Mouse (Mus musculus): ENCODE results near the gene Ror1.
A peak's percentile ranks its signal among the peaks of the same experiment; 100 is the strongest.

The Ror1 gene

DNA sequence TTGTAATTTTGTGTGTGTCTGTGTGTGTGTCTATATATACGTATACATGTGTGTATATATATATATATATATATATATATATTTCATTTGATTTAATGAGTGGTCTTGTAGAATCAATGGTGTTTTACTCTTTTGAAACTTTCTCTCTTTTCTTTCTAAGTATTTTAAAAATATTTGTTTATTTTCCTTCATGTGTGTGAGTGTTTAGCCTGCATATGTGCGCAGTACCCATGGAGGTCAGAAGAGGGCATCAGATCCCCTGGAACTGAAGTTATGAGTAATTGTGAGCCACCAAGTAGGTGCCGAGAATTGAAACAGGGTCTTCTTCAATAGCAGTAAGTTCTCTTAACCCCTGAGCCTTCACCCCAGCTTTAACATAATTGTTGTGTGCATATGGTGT, 20.8 kb downstream of the Ror1 start:
- no peak for DNase-seq (ENCODE audit: low read depth, low spot score)

DNA sequence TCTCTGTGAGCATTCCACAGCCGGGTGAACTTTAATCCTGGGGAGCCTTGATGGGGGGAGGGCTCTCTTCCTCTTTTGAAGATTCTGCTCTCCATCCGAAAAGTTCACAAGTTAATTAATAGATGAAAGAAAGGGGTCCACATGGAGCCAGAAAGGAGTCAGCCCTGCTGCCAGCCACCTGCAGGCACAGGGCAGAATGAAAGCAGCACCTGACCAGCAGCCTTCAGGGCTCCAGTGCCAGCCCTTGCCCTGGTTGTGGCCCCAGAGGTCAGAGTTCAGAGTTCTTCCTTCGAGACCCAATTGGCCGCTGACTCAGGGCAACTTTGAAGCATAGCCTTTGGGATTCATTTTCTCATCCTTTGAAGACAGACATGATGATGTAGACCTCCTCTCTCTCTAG, 23.1 kb downstream of the Ror1 start:
- no peak for DNase-seq (ENCODE audit: low read depth, low spot score)

DNA sequence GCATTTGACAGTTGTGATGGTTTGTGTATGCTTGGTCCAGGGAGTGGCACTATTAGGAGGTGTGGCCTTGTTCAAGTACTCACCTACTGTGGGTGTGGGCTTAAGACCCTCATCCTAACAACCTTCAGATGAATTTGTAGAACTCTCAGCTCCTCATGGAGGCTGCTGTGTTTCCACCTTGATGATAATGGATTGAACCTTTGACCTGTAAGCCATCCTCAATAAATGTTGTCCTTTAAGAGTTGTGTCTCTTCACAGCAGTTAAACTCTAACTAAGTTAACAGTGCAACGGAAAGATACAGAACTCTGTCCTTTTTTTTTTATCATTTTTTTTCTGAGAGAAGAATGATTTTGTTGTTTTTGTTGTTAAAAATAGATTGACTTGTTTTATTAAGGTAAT, 23.8 kb downstream of the Ror1 start:
- DNase-seq (ENCODE audit: low read depth, low spot score), result no peak

DNA sequence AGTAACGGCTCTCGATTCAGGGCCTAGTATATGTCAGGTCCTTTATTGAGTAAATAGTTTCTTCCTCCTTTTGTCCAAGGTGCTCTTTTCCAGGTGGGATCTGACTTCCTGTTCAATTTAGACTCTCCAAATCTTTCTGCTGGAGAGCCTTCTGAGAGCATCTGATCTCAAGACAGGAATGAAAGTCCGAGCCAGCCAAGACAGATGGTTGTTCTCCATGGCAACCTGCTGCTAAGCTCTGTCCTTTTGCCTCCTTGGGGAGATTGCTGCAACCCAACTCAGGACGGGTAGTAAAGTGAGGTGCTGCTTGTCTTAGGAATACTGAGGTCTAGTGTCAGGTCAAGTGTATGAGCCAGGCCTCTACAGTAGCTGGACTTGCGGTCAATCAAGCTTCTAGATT, 25.0 kb downstream of the Ror1 start:
- DNase-seq (ENCODE audit: low read depth, low spot score), result peak; percentile 88

DNA sequence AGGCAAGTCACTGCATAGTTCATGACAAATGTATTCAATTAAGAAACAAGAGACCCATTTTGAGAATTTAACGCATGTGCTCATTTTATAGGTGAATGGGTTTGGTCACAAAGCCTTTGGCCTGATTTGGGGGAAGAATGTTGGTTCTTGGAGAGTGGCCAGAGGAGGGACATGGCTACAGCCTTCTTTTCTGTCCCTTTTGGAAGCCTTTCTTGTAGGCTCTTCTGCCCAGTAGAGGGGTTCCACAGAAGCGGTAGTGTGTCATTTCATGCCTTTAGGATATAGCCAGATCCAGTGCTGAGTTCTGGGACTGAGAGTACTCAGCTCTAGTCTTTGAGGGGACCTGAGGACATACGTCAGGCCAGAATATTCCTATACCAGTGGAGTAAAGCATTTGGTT, 26.8 kb downstream of the Ror1 start:
- DNase-seq (ENCODE audit: low read depth, low spot score), result no peak

DNA sequence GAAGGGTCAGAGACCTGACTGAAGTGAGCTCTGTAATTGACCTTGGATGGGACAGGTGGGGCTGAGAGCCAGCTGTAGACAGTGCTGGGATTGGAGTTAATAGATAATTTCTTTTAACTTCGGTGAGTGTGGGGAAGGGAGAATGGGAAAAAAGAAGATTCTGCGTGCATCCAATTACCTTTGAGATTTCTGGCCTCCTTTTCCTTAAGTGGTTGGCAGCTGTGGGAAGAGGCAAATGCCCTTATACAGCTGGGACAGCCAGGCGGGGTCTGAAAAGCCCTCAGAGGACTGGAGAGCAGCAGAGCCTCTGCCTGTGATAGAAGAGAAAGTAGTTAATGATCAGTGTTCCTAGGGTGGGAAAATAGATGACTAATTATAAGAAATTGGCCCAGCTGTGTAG, 27.9 kb downstream of the Ror1 start:
- DNase-seq (ENCODE audit: low read depth, low spot score), result no peak

DNA sequence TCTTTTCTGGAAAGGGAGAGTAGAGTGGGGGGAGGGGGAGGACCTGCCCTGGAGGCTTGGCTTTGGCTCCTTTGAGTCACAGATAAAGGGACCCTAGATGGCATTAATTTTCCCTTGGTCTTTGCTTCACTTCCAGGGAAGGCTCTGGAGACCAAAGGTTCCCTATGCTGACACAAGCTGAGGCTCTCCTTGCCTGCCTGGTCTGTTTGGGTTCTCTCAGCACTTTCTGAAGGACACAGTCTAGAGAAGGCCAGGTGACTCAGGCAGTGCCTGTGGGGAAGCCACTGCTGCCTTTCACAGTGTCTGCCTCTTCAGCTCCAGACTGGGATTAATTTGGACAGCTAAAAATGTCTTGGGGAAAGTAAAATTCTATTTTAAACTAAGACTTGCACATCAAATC, 28.5 kb downstream of the Ror1 start:
- DNase-seq (ENCODE audit: low read depth, low spot score), result peak; percentile 43

DNA sequence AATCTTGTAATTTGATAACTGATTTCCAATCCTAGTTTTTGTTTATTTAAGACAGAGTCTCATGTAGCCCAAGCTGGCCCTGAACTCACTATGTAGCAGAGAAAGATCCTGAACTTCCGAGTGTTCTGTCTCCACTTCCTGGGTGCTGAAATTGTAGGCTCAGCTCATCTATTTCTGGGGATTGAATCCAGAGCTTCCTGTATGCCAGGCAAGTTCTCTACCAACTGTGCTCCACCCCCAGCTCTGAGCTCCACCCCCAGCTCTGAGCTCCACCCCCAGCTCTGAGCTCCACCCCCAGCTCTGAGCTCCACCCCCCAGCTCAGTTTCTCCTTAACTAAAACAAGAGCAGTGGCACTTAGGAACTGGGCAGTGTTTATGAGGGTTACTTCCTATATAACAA, 29.3 kb downstream of the Ror1 start:
- no peak for DNase-seq (ENCODE audit: low read depth, low spot score)

DNA sequence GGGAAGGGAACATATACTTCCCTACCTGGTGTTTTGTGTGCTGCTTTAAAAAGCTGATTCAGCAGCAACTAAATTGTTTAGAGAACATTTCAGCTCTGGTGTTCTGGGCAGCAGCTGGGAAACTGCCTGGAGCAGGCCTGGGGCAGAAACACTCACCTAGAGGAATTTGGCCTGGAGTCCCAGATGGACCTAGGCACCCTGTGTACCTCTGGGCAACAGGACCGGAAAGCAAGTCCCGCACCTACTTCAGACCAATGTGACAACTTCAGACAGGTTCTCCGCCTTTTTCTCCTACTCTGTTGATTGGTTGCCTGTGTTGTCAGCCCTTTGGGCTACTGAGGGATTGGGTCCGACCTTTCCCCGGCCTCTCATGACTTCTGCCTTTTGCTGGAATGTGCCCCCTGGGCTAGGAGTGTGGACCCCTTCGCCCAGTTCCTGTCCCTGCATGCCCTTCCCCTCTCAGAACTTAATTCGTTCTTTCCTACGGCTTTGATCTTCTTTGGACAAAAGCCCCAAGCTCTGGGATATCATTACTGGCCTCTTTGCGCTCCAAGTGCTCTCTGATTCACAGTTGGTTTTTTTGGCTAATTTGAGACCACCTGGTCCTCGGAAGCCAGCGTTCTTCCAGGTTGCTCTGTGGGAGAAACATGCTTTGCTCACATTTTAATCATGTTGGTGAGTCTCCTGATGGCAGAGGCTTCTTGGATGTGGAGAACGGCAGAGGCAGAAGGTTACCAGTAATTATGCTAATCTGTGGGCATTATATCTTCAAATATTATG, 31.1 kb downstream of the Ror1 start:
- peak; percentile 54 for DNase-seq (ENCODE audit: low read depth, low spot score)

DNA sequence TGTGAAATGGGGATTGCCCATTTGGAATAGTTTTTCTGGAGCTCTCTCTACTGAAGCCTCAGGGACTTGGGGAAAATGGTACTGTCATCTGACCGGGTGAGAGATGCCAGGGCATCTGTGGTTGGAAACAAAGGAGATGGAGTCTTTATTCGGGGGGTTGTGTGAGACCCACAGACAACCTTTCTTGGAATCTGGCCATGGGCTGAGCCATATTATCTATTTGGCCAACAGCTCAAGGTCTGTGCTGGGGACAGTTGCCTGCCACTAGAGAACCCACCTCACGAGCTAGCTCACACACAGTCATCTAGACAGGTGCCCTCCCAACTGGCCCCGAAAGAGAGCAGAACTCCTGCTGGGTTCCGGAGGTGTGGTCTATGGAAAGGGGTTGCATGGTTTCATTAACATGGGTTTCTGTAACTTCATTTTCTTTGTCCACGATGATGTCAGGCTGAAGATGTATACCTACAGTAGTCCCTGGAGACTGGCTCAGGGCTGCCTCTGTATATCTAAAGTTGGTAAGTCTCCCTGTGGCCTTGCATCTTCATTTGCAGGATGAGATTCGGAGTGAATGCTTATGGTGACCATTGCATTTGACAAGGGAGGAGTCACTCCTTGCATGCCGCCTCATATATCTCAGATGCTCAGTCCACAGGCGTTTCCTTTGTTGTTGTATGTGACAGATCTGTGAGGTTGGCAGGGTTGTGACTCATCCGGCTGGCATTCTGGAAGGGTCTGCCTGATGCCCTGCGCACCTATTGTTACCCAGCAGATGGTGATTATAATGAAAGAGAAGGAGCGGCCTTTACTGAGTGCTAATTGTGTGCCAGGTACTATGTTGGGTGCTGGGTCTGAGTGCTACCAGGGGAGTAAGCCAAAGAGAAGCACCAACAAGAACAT, 32.7 kb downstream of the Ror1 start:
- peak; percentile 92 for DNase-seq (ENCODE audit: low read depth, low spot score)

DNA sequence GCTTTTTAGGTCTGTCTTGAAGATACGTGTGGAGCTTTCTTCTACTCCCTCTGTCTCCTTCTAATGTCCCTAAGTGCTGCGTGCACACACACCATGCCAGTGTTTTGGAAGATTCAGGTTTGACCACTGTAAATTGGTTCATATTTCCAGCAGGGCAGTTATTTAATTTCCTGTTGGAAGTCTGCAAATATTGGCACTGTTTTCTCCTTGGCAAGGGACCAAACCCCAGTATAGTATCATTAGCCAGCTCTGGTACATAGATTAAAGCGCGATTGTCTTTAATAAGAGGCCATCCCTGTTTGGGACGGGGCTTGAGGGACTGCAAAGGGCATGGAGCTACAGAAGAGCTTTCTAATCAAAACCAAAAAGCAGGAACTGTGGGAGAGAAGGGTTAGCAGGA, 33.6 kb downstream of the Ror1 start:
- DNase-seq (ENCODE audit: low read depth, low spot score), result peak; percentile 70

DNA sequence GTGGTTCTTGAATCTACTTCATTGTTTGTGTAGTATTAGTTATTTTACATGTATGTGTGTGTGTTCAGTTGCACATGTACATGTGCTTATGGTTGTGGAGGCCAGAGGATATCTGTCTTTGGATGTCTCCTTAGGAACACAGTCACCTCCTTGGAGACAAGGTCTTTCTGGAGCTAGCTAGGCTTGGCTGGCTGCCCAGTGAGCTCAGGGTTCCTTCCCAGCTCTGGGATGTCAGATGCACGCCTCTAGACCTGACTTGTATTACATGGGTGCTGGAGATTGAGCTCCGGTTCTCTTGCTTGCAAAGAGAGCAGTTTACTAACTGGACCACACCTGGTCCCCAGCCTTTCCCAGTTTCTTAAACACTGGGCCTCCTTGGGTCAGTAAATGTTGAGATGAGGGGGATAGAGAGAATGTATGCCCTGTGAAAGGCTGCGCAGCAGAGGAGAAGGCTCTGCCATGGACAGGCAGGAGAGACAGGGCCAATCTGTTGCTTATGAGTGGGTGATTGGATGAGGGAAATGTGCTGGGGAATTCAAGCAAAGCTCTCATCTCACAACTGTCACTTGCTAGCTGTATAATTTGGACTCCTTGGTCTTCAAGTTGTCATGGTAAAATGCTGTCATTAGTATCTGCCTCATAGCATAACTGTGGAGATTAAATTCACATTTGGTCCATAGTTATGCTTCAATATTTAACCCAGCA, 35.3 kb downstream of the Ror1 start:
- DNase-seq (ENCODE audit: low read depth, low spot score), result peak; percentile 40

DNA sequence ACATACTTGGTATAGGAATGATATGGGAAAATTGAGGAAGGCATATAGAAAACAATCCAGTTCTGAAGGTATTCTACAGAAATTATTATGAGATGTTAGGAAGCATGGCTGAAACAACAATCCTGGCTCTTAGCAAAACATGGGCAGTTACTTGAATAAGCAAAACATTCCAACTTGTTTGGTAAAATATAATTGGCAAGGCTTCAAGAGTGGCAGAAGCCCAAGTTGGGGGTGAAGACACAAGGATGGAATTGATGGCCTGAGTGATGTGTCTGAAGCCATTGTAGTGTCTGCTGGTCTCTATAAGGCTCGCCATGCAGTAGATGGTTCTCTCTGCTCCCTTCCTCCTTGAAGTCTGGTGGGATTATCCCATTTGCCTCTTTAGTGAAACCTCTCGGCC, 35.9 kb downstream of the Ror1 start:
- DNase-seq (ENCODE audit: low read depth, low spot score), result no peak

DNA sequence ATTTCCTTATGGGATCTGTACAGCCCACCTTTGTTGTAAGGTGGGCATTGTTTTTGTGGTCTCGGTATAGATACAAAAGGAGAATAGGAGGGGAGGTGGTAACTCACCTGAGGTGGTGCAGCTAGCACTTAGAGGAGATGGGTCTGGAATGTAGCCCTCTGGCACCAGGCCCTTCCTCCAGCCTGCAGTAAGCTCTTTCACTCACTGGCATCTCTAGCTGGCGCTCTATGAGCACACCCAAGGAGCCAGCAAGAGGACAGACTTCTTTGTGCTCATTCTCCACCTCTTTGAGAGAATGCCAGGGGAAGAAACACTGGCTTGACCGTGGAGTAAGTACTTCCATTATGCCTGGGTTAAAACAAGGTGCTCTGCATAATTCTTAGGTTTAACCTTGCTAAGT, 36.7 kb downstream of the Ror1 start:
- DNase-seq (ENCODE audit: low read depth, low spot score), result peak; percentile 57

DNA sequence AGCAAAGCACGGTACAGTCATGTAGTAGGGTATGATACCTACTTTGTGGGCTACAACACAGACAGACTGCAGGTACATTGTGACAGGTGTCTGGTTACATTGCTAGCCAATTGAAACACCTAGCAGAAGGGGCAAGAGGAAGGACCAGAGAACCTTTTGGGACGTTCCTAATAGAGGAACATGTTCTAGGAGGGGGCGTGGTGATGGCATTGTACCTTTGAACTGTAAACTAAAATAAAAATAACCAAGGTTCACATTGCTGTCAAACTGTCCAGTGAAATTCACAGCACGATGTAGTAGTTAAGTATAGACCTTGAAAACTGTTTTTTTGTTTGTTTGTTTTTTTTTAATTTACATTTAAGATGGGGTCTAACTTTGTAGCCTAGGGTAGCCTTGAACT, 40.5 kb downstream of the Ror1 start:
- no peak for DNase-seq (ENCODE audit: low read depth, low spot score)

DNA sequence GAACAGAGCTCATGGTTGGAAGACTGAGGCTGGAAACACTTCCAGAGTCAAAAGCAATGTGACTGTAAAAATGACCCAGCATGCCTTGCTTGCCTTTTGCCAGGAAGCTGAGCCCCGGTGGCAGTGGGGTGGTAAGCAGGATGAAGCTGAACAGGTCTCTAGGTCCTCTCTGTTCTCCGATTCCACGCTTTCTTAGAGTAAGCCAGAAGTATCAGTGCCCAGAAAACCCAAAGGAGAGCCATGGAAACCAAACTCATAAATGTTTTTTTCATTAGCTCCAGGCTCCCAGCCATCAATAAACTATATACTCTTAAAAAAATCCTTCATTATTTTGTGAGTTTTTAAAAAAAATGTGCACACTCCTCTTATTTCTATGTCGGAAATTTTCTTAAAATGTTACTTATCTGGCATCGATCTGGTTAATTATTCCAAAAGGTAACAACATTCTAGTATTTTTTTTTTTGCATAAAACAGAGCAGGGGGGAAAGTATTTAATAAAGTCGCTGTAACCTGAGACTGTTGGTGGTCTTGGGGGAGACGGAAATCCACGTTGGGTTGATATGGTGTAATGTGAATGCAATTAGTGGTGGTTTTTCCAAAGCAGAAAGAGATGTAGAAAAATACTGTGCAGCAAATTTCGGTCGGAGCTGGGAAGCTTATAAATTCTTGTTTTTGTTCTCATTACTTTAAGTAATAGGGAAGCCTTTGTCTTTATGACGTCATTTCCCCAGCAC, 41.7 kb downstream of the Ror1 start:
- no peak for DNase-seq (ENCODE audit: low read depth, low spot score)

DNA sequence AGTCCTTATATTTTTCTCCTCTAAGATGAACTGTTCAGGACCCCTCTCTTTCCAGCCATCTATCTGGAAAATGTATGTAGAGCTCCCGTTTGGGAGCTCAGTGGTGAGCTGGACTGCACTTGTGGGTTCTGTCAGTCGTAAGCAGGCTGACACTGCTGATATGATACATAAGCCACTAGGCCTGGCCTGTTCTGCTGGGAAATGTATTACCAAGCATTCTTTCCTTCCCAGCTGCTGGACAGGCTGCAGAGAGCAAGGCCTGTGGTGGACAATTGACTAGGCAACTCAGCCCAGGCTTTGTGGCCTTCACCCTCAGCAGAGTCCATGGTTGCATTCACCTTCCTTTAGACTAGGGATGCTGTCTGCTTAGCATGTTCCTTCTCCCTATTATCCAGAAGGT, 46.0 kb downstream of the Ror1 start:
- DNase-seq (ENCODE audit: low read depth, low spot score), result no peak

DNA sequence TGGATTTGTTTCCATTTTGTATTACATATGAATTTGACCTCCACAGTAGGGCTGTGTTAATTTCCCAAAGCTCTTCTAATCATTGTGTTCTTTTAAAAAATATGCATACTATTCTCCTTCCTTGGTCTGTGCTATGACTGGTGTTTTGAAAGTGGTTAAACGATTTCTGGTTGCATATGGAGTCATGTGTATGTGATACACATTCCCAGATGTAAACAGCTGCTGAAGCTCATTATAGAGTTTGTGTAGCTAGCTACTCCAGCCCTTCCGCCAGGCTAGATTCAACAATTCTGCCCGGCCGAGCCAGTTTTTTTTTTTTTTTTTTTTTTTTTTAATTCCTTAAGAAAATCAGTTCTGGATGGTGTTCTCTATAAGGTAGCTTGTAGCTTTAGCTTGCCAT, 49.2 kb downstream of the Ror1 start:
- no peak for DNase-seq (ENCODE audit: low read depth, low spot score)

DNA sequence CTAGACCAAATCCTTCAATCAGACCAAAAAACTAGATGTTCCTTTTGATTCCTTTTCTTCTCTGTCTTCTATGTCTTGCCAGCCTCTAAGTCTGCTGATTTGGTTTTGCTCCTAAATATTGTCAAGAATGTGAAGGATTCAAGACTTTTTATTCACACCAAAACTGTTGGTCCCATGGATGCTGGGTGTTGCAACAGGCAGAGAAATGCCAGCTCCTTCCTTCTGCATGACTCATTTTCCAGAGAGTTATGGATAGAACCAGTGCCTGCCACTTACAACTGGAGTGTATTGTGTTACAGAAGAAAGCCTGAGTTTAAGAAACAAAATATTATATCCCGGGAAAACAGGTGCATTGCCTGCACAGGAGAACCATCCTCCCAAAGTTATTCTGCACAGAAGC, 55.2 kb downstream of the Ror1 start:
- DNase-seq (ENCODE audit: low read depth, low spot score), result no peak

DNA sequence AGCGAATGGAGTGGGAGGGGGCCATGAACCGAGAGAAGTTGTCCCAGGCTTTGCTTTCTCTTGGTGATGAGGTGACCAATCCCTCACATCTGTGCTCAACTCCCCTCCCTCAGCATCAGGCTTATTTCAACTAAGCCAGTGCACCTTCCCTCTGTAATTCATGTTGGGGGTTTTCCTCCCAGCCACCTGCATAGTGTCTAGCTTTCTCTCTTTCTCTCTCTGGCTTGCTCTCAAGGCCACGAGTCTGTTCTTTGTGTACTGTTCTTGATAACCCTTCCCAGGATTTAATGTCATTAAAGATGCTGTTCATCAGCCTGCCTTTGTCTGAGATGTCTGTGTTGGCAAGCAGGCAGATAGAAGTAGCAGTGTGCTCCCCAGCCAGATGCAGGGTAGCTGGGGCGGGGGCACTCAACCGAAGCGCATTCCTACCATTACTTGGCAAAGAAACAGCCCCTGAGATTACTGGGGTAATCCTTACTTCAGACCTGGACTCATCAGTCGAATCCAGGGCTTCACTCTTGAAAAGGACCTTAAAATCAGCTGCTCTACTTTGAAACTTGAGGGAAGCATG, 59.1 kb downstream of the Ror1 start:
- no peak for DNase-seq (ENCODE audit: low read depth, low spot score)

DNA sequence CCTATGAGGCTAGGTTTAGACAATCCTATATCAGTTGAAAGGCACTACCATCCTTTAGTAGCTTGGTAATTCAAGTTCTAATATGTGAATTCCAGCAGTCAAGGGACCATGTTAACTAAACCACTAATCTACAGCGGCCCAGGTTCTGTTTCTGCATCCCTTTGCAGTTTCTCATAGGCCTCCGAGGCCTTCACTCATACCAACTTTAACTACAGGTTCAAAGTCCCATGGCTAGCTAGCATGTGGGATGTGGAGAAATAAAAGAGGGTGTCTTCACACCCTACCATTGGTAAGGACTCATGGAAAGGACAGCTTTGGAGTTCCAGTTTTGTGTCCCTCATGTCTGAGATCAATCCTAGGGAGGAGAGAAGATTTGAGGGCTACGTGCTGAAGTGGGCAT, 60.1 kb downstream of the Ror1 start:
- no peak for DNase-seq (ENCODE audit: low read depth, low spot score)

Data from brain, adult 2 months (tissue).